Mouse (Mus musculus) G1E (cell line): ENCODE data around the gene Med31.

Experiments used
- CTCF ChIP-seq: IDR thresholded peaks from 2 replicates; pipeline ENCODE4 v1.5.1; 2012; ENCODE audit warnings: low read depth, low read length, inconsistent platforms, mixed read lengths
- GATA1 ChIP-seq: IDR thresholded peaks from 2 replicates; pipeline ENCODE4 v1.6.1; 2012; ENCODE audit warnings: borderline replicate concordance, low read length, inconsistent platforms, mixed read lengths
- TAL1 ChIP-seq: conservative IDR thresholded peaks from 2 replicates; pipeline ENCODE4 v1.6.1; 2012; ENCODE audit warnings: low read depth, low read length, inconsistent platforms, mixed read lengths

GRCm38 (mm10) chr11:72196506-72196905 is 18.9 kb downstream of the Med31 start:
- TF ChIP-seq CTCF (no peak), GATA1 (no peak), TAL1 (no peak)
